Mouse (Mus musculus): ENCODE results near the gene Stpg4.

DNA sequence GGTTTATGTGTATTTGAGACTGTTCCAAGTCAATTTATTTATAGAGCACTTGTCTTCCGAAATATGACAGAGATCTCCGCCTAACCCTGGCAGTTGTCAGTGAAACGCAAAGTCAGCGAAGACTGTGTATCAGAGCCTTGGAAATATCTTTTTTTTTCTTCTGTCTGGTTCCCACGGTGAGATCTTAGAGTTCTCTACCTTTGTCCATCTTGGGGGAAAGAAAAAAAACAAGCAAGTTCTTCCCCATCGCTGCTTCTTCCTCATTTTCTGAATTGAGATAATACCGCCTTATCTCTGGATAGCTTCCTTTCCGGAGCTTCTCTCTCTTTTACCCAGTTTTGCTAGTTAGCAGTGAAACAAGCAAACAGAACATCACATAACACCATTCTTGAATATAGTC lies 21.3 kb upstream of the Stpg4 start:
- no peak for TF ChIP-seq POLR2A (IDR thresholded peaks at IDR 0.05; ENCODE audit: borderline replicate concordance, extremely low read depth, insufficient read depth, insufficient read length, poor library complexity, severe bottlenecking)
- no peak for TF ChIP-seq CTCF (IDR thresholded peaks at IDR 0.05; ENCODE audit: borderline replicate concordance, extremely low read depth, insufficient read depth, insufficient read length)
